Mouse (Mus musculus) megakaryocyte, embryonic 14.5 days (primary cell): ENCODE data around the gene Cnih3.

ENCODE experiments used
- FLI1 ChIP-seq: IDR thresholded peaks from 2 replicates; pipeline ENCODE4 v1.6.1; 2012; ENCODE audit warnings: low read length, inconsistent platforms, mixed read lengths
- GATA1 ChIP-seq: IDR thresholded peaks from 3 replicates; pipeline ENCODE4 v1.6.1; 2012; ENCODE audit warnings: mixed read lengths, low read length, inconsistent platforms, borderline replicate concordance

- TF ChIP-seq FLI1 (no peak), GATA1 (no peak)
Observed at GRCm38 (mm10) chr1:181358526-181358925, 6.1 kb downstream of the Cnih3 start.
